Mouse (Mus musculus): Measurements from ENCODE around the gene Ripk1.

- TF ChIP-seq CTCF (IDR thresholded peaks at IDR 0.05; ENCODE audit: control insufficient read depth, insufficient read depth, insufficient read length) (no peak), MYOD1 (IDR thresholded peaks at IDR 0.05; ENCODE audit: control insufficient read depth, insufficient read length, low read depth) (no peak), USF1 (IDR thresholded peaks at IDR 0.05; ENCODE audit: low read depth) (no peak), CEBPB (IDR thresholded peaks at IDR 0.05; ENCODE audit: low read depth) (no peak), MAX (IDR thresholded peaks at IDR 0.05) (no peak), FOSL1 (IDR thresholded peaks at IDR 0.05; ENCODE audit: insufficient read depth, low read length, poor library complexity, severe bottlenecking) (no peak), MYOG (IDR thresholded peaks at IDR 0.05; ENCODE audit: control insufficient read depth, extremely low read depth, insufficient read length) (no peak)
Observed at GRCm38 (mm10) chr13:34035424-34035823, 33.3 kb downstream of the Ripk1 start.

All from C2C12 (cell line).